Mouse (Mus musculus) frontal cortex, postnatal 10 days (tissue): ENCODE results near the gene Slc6a16.

ENCODE experiments used
- DNase-seq, 2 experiments: peaks; one replicate each; pipeline ENCODE4 v3.0.0; 2022; ENCODE audit warnings: low spot score in 2 of 2, mixed read lengths in 1 of 2

The Slc6a16 gene

GRCm38 (mm10) chr7:45312686-45313453 lies 72.0 kb downstream of the Slc6a16 start:
- DNase-seq, result no peak

- no peak for DNase-seq
These were observed 72.6 kb downstream of the Slc6a16 start for GRCm38 (mm10) chr7:45313495-45313894.

GRCm38 (mm10) chr7:45315182-45315701 lies 74.4 kb downstream of the Slc6a16 start:
- DNase-seq, result no peak

- DNase-seq, result no peak
These were observed 75.7 kb downstream of the Slc6a16 start for GRCm38 (mm10) chr7:45316536-45316935.

GRCm38 (mm10) chr7:45322245-45322644 lies 81.4 kb downstream of the Slc6a16 start:
- no peak for DNase-seq
